Mouse (Mus musculus) CH12.LX (cell line): ENCODE measurements around the gene Cfap70.

ENCODE experiments used
- CHD2 ChIP-seq: IDR thresholded peaks from 2 replicates; pipeline ENCODE4 v1.6.1; 2011; ENCODE audit warnings: low read length, improper control_type of control experiment
- CTCF ChIP-seq, 2 experiments: IDR thresholded peaks in 1 of 2; conservative IDR thresholded peaks in 1 of 2; 2 replicates each; pipeline ENCODE4 v1.5.1; 2011 to 2012; ENCODE audit warnings: low read depth in 2 of 2, low read length in 2 of 2, improper control_type of control experiment in 1 of 2, inconsistent platforms in 1 of 2, mild to moderate bottlenecking in 1 of 2, moderate library complexity in 1 of 2
- ETS1 ChIP-seq: conservative IDR thresholded peaks from 2 replicates; pipeline ENCODE4 v1.6.1; 2012; ENCODE audit warnings: low read depth, mild to moderate bottlenecking, inconsistent platforms, low read length, improper control_type of control experiment, moderate library complexity
- GABPA ChIP-seq: IDR thresholded peaks from 2 replicates; pipeline ENCODE4 v1.6.1; 2012; ENCODE audit warnings: low read depth, low read length, improper control_type of control experiment, inconsistent platforms; ENCODE audit not compliant: insufficient replicate concordance
- NELFE ChIP-seq: IDR thresholded peaks from 2 replicates; pipeline ENCODE4 v1.6.1; 2011; ENCODE audit warnings: low read depth, low read length, improper control_type of control experiment
- USF1 ChIP-seq: IDR thresholded peaks from 2 replicates; pipeline ENCODE4 v1.6.1; 2014; ENCODE audit warnings: low read depth, mild to moderate bottlenecking, inconsistent platforms, low read length, improper control_type of control experiment
- ZC3H11A ChIP-seq: IDR thresholded peaks from 2 replicates; pipeline ENCODE4 v1.6.1; 2012; ENCODE audit warnings: low read depth, mild to moderate bottlenecking, inconsistent platforms, low read length, improper control_type of control experiment

DNA sequence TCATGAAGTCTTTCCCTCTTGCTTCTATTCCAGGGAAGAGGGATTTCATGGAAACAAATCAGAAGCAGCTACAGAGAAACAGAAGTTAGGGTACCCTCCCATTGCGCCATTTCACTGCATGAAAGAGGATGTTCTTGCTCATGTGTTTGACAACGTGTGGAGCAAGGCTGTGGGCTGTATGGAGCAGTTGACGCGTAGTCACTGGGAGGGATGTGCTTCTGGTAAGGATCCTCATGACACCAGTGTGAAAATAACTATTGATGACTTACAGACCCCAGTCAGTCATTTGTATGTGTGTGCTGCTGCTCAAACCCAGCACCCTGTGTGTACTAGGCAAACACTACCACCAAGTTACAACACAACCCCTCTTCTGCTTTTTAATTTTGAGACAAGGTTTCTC lies 88.8 kb downstream of the Cfap70 start:
- TF ChIP-seq CHD2 = no peak
- no peak for TF ChIP-seq ZC3H11A
- no peak for TF ChIP-seq ETS1
- TF ChIP-seq USF1 = no peak
- TF ChIP-seq GABPA = no peak
- no peak for TF ChIP-seq CTCF (conservative IDR thresholded peaks at IDR 0.05 in 1 of 2, IDR thresholded peaks at IDR 0.05 in 1 of 2; ENCODE audit: low read depth in 2 of 2, low read length in 2 of 2)
- TF ChIP-seq NELFE = no peak
